Mouse (Mus musculus) CH12.LX (cell line): ENCODE results near the gene Cnn3.

Source experiments
- BHLHE40 ChIP-seq: IDR thresholded peaks from 2 replicates; pipeline ENCODE4 v1.6.1; 2011; ENCODE audit warnings: mild to moderate bottlenecking, low read depth, low read length, improper control_type of control experiment
- CTCF ChIP-seq, 2 experiments: IDR thresholded peaks in 1 of 2; conservative IDR thresholded peaks in 1 of 2; 2 replicates each; pipeline ENCODE4 v1.5.1; 2011 to 2012; ENCODE audit warnings: low read depth in 2 of 2, low read length in 2 of 2, improper control_type of control experiment in 1 of 2, inconsistent platforms in 1 of 2, mild to moderate bottlenecking in 1 of 2, moderate library complexity in 1 of 2
- E2F4 ChIP-seq: IDR thresholded peaks from 2 replicates; pipeline ENCODE4 v1.6.1; 2011; ENCODE audit warnings: low read depth, low read length, improper control_type of control experiment; ENCODE audit not compliant: insufficient replicate concordance
- ELF1 ChIP-seq: IDR thresholded peaks from 2 replicates; pipeline ENCODE4 v1.6.1; 2014; ENCODE audit warnings: low read depth, mild to moderate bottlenecking, inconsistent platforms, low read length, improper control_type of control experiment
- EP300 ChIP-seq: IDR thresholded peaks from 2 replicates; pipeline ENCODE4 v1.6.1; 2011; ENCODE audit warnings: low read length, improper control_type of control experiment
- MAFK ChIP-seq: IDR thresholded peaks from 2 replicates; pipeline ENCODE4 v1.6.1; 2011; ENCODE audit warnings: low read length, improper control_type of control experiment; ENCODE audit not compliant: insufficient replicate concordance
- POLR2A ChIP-seq: IDR thresholded peaks from 2 replicates; pipeline ENCODE4 v1.6.1; 2011; ENCODE audit warnings: low read depth, mild to moderate bottlenecking, improper control_type of control experiment, low read length
- POLR2AphosphoS2 ChIP-seq: IDR thresholded peaks from 2 replicates; pipeline ENCODE4 v1.6.1; 2011; ENCODE audit warnings: low read depth, low read length, improper control_type of control experiment

GRCm38 (mm10) chr3:121442288-121442687 is 16.0 kb downstream of the Cnn3 start:
- TF ChIP-seq EP300 = no peak
- TF ChIP-seq ELF1 = no peak
- no peak for TF ChIP-seq POLR2A
- TF ChIP-seq BHLHE40 = no peak
- no peak for TF ChIP-seq E2F4
- TF ChIP-seq MAFK = no peak
- TF ChIP-seq POLR2AphosphoS2 = no peak
- TF ChIP-seq CTCF (conservative IDR thresholded peaks at IDR 0.05 in 1 of 2, IDR thresholded peaks at IDR 0.05 in 1 of 2; ENCODE audit: low read depth in 2 of 2, low read length in 2 of 2) = no peak
